Mouse (Mus musculus): ENCODE results near the gene Camkmt. TPM values are rescaled to one million over a fixed set of nuclear protein-coding genes. Genes with fewer than 3 reads are reported as not detected.
A peak's percentile ranks its signal among the peaks of the same experiment; 100 is the strongest.

Gene Camkmt
- 6.3 and 8.2 TPM in 2 replicates for polyA plus RNA-seq (2014; fragmentation: Nextera tagmentation; extraction: Ambion mirVana)

GRCm38 (mm10) chr17:85090120-85091099 lies at the start of gene Camkmt, which contains the start of gene Prepl:
Gene Camkmt, plus strand, starts transcription at chr17:85090552.
Gene Prepl, minus strand, starts transcription at chr17:85090241.
- peak within 1 kb of the TSS; percentile 96 for H3K4me2 ChIP-seq (ENCODE audit: low read length)
- H3K4me1 ChIP-seq (ENCODE audit: control insufficient read depth in 2 of 2, insufficient read depth in 2 of 2, low read length in 2 of 2): peaks cover 7 to 33% of the 10 kb centered on the region in 2 experiments
- peak within 1 kb of the TSS; percentile 85 for H3K9ac ChIP-seq (ENCODE audit: low read length)
- WGBS: under 1% methylated on average over 63 of the region's 63 CpGs
- H3K4me3 ChIP-seq (ENCODE audit: control insufficient read depth in 1 of 2, insufficient read depth in 1 of 2, low read depth in 1 of 2, low read length in 2 of 2): peak within 1 kb of the TSS; percentile 69 to 94
- no peaks in the 10 kb centered on the region for H3K27me3 ChIP-seq (ENCODE audit: control insufficient read depth, insufficient read depth, low read length)
- H3K36me3 ChIP-seq (ENCODE audit: control insufficient read depth, insufficient read depth, low read length): no peaks in the 10 kb centered on the region
- H3K27ac ChIP-seq (replicated peaks in 1 of 2; ENCODE audit: control insufficient read depth in 1 of 2, insufficient read depth in 1 of 2, low read depth in 2 of 2, low read length in 2 of 2): peak within 1 kb of the TSS; percentile 75 to 85
- H3K9me3 ChIP-seq (ENCODE audit: control insufficient read depth, low read length): no peaks in the 10 kb centered on the region
- peak; percentile 97 for ATAC-seq (ENCODE audit: insufficient number of reproducible peaks, insufficient read depth, low FRiP score, low read depth)

- H3K9ac ChIP-seq (ENCODE audit: low read length): no peak overlapping the region
- no peak overlapping the region for H3K4me3 ChIP-seq (ENCODE audit: control insufficient read depth in 1 of 2, insufficient read depth in 1 of 2, low read depth in 1 of 2, low read length in 2 of 2)
- WGBS: 68% methylated on average over 7 of the region's 7 CpGs
- no peaks in the 10 kb centered on the region for H3K36me3 ChIP-seq (ENCODE audit: control insufficient read depth, insufficient read depth, low read length)
- no peak for ATAC-seq (ENCODE audit: insufficient number of reproducible peaks, insufficient read depth, low FRiP score, low read depth)
- no peak overlapping the region for H3K4me2 ChIP-seq (ENCODE audit: low read length)
- no peaks in the 10 kb centered on the region for H3K27me3 ChIP-seq (ENCODE audit: control insufficient read depth, insufficient read depth, low read length)
- no peaks in the 10 kb centered on the region for H3K9me3 ChIP-seq (ENCODE audit: control insufficient read depth, low read length)
- H3K27ac ChIP-seq (replicated peaks in 1 of 2; ENCODE audit: control insufficient read depth in 1 of 2, insufficient read depth in 1 of 2, low read depth in 2 of 2, low read length in 2 of 2): no peak overlapping the region
- no peaks in the 10 kb centered on the region for H3K4me1 ChIP-seq (ENCODE audit: control insufficient read depth in 2 of 2, insufficient read depth in 2 of 2, low read length in 2 of 2)
Observed at GRCm38 (mm10) chr17:85040913-85041312, 49.4 kb upstream of the Camkmt start.

GRCm38 (mm10) chr17:85042419-85042818 lies 47.9 kb upstream of the Camkmt start:
- 74% methylated on average over 6 of the region's 6 CpGs for WGBS
- Histone ChIP-seq H3K4me2 (ENCODE audit: low read length) (no peak overlapping the region), H3K27me3 (ENCODE audit: control insufficient read depth, insufficient read depth, low read length) (no peaks in the 10 kb centered on the region), H3K4me3 (ENCODE audit: control insufficient read depth in 1 of 2, insufficient read depth in 1 of 2, low read depth in 1 of 2, low read length in 2 of 2) (no peak overlapping the region), H3K9ac (ENCODE audit: low read length) (no peak overlapping the region), H3K36me3 (ENCODE audit: control insufficient read depth, insufficient read depth, low read length) (no peaks in the 10 kb centered on the region), H3K9me3 (ENCODE audit: control insufficient read depth, low read length) (no peaks in the 10 kb centered on the region), H3K4me1 (ENCODE audit: control insufficient read depth in 2 of 2, insufficient read depth in 2 of 2, low read length in 2 of 2) (no peaks in the 10 kb centered on the region), H3K27ac (replicated peaks in 1 of 2; ENCODE audit: control insufficient read depth in 1 of 2, insufficient read depth in 1 of 2, low read depth in 2 of 2, low read length in 2 of 2) (no peak overlapping the region)
- no peak for ATAC-seq (ENCODE audit: insufficient number of reproducible peaks, insufficient read depth, low FRiP score, low read depth)

- Histone ChIP-seq H3K4me3 (ENCODE audit: control insufficient read depth in 1 of 2, insufficient read depth in 1 of 2, low read depth in 1 of 2, low read length in 2 of 2) (no peak overlapping the region), H3K4me1 (ENCODE audit: control insufficient read depth in 2 of 2, insufficient read depth in 2 of 2, low read length in 2 of 2) (no peaks in the 10 kb centered on the region), H3K9me3 (ENCODE audit: control insufficient read depth, low read length) (no peaks in the 10 kb centered on the region), H3K36me3 (ENCODE audit: control insufficient read depth, insufficient read depth, low read length) (no peaks in the 10 kb centered on the region), H3K4me2 (ENCODE audit: low read length) (no peak overlapping the region), H3K27ac (replicated peaks in 1 of 2; ENCODE audit: control insufficient read depth in 1 of 2, insufficient read depth in 1 of 2, low read depth in 2 of 2, low read length in 2 of 2) (no peak overlapping the region), H3K27me3 (ENCODE audit: control insufficient read depth, insufficient read depth, low read length) (no peaks in the 10 kb centered on the region), H3K9ac (ENCODE audit: low read length) (no peak overlapping the region)
- no peak for ATAC-seq (ENCODE audit: insufficient number of reproducible peaks, insufficient read depth, low FRiP score, low read depth)
- WGBS: 79% methylated on average over 6 of the region's 6 CpGs
Observed at GRCm38 (mm10) chr17:85043404-85043816, 46.9 kb upstream of the Camkmt start.

GRCm38 (mm10) chr17:85044466-85044865 lies 45.9 kb upstream of the Camkmt start:
- no peak overlapping the region for H3K4me2 ChIP-seq (ENCODE audit: low read length)
- H3K27ac ChIP-seq (replicated peaks in 1 of 2; ENCODE audit: control insufficient read depth in 1 of 2, insufficient read depth in 1 of 2, low read depth in 2 of 2, low read length in 2 of 2): no peak overlapping the region
- no peak for ATAC-seq (ENCODE audit: insufficient number of reproducible peaks, insufficient read depth, low FRiP score, low read depth)

GRCm38 (mm10) chr17:85045160-85045559 lies 45.2 kb upstream of the Camkmt start:
- Histone ChIP-seq H3K9ac (ENCODE audit: low read length) (no peak overlapping the region), H3K27me3 (ENCODE audit: control insufficient read depth, insufficient read depth, low read length) (no peaks in the 10 kb centered on the region), H3K9me3 (ENCODE audit: control insufficient read depth, low read length) (no peaks in the 10 kb centered on the region), H3K27ac (replicated peaks in 1 of 2; ENCODE audit: control insufficient read depth in 1 of 2, insufficient read depth in 1 of 2, low read depth in 2 of 2, low read length in 2 of 2) (no peak overlapping the region), H3K36me3 (ENCODE audit: control insufficient read depth, insufficient read depth, low read length) (no peaks in the 10 kb centered on the region), H3K4me2 (ENCODE audit: low read length) (no peak overlapping the region), H3K4me1 (ENCODE audit: control insufficient read depth in 2 of 2, insufficient read depth in 2 of 2, low read length in 2 of 2) (no peaks in the 10 kb centered on the region), H3K4me3 (ENCODE audit: control insufficient read depth in 1 of 2, insufficient read depth in 1 of 2, low read depth in 1 of 2, low read length in 2 of 2) (no peak overlapping the region)
- WGBS: 84% methylated on average over 12 of the region's 12 CpGs
- no peak for ATAC-seq (ENCODE audit: insufficient number of reproducible peaks, insufficient read depth, low FRiP score, low read depth)

More at GRCm38 (mm10) chr17:85044466-85044865, 45.9 kb upstream of the Camkmt start:
- Histone ChIP-seq H3K4me3 (ENCODE audit: control insufficient read depth in 1 of 2, insufficient read depth in 1 of 2, low read depth in 1 of 2, low read length in 2 of 2) (no peak overlapping the region), H3K9ac (ENCODE audit: low read length) (no peak overlapping the region), H3K9me3 (ENCODE audit: control insufficient read depth, low read length) (no peaks in the 10 kb centered on the region), H3K4me1 (ENCODE audit: control insufficient read depth in 2 of 2, insufficient read depth in 2 of 2, low read length in 2 of 2) (no peaks in the 10 kb centered on the region), H3K27me3 (ENCODE audit: control insufficient read depth, insufficient read depth, low read length) (no peaks in the 10 kb centered on the region), H3K36me3 (ENCODE audit: control insufficient read depth, insufficient read depth, low read length) (no peaks in the 10 kb centered on the region)
- 87% methylated on average over 5 of the region's 5 CpGs for WGBS

- Histone ChIP-seq H3K4me1 (ENCODE audit: control insufficient read depth in 2 of 2, insufficient read depth in 2 of 2, low read length in 2 of 2) (no peaks in the 10 kb centered on the region), H3K36me3 (ENCODE audit: control insufficient read depth, insufficient read depth, low read length) (no peaks in the 10 kb centered on the region), H3K27ac (replicated peaks in 1 of 2; ENCODE audit: control insufficient read depth in 1 of 2, insufficient read depth in 1 of 2, low read depth in 2 of 2, low read length in 2 of 2) (no peak overlapping the region), H3K27me3 (ENCODE audit: control insufficient read depth, insufficient read depth, low read length) (no peaks in the 10 kb centered on the region), H3K9me3 (ENCODE audit: control insufficient read depth, low read length) (no peaks in the 10 kb centered on the region), H3K9ac (ENCODE audit: low read length) (no peak overlapping the region), H3K4me3 (ENCODE audit: control insufficient read depth in 1 of 2, insufficient read depth in 1 of 2, low read depth in 1 of 2, low read length in 2 of 2) (no peak overlapping the region), H3K4me2 (ENCODE audit: low read length) (no peak overlapping the region)
- 86% methylated on average over 5 of the region's 5 CpGs for WGBS
- ATAC-seq (ENCODE audit: insufficient number of reproducible peaks, insufficient read depth, low FRiP score, low read depth): no peak
Observed at GRCm38 (mm10) chr17:85048379-85048778, 42.0 kb upstream of the Camkmt start.

All from heart, embryonic 14.5 days (tissue).